Mouse (Mus musculus) olfactory bulb, adult 2 months (tissue): Measurements from ENCODE around the gene 5330417H12Rik.

Experiments
- CTCF ChIP-seq: fragments of 200-500 bp; IDR thresholded peaks from 2 replicates; pipeline ENCODE4 v1.5.1; 2012; ENCODE audit warnings: low read depth, mild to moderate bottlenecking, low read length, moderate library complexity; ENCODE audit not compliant: insufficient read depth
- POLR2A ChIP-seq: fragments of 200-500 bp; IDR thresholded peaks from 2 replicates; pipeline ENCODE4 v1.6.1; 2012; ENCODE audit warnings: mild to moderate bottlenecking, low read depth, low read length, moderate library complexity; ENCODE audit not compliant: insufficient read depth

DNA sequence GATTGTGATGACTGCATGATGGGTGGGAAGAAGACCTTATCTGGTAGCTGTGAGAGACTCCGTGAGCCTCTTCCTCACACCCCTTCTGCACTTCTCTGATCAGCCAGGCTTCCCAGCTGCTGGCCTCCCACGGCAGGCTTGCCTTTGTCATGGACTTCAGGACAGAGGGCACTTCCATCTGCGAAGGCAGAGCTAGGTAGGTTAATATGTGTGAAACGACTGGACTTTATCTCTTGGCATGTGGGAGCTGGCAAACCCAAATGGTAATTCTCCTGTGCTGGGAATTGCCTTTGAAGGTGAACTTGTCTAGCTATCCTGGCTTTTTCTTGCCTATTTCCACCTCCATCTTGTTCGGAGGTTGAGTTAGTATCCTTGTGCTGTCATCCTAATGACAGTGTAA is 24.3 kb downstream of the 5330417H12Rik start:
- TF ChIP-seq POLR2A = no peak
- no peak for TF ChIP-seq CTCF
